Mouse (Mus musculus): ENCODE measurements at regions not wholly inside any gene's neighbourhood (a gene's known extent, or its start where the extent isn't known, plus 50 kb on each side); places are given as distances from the start of the nearest gene placed in this dataset.

DNA sequence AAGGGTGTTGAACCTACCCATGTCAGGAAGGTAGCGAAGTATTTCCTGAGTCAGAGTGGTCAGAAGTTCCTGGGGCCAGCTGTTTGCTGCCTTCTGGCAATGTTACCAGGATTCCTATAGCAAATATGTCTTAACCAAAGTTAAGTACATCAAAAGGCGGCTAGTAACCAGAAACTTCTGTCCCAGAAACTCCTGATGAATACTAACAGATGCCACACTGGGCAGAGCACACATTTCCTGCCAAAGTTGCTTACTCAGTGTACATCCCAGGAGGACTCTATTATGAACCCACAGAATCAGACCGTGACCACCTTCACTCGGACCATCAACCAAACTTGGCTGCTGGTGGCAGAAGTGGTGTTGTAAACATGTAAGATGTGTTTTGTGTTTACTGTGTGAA, 575.3 kb downstream of the Hdgfl1 start:
- no peak overlapping the region for H3K27ac ChIP-seq (ENCODE audit: insufficient read depth, low read depth, low read length)
- no peaks in the 10 kb centered on the region for H3K4me1 ChIP-seq (ENCODE audit: control insufficient read depth, insufficient read depth, low read length)

DNA sequence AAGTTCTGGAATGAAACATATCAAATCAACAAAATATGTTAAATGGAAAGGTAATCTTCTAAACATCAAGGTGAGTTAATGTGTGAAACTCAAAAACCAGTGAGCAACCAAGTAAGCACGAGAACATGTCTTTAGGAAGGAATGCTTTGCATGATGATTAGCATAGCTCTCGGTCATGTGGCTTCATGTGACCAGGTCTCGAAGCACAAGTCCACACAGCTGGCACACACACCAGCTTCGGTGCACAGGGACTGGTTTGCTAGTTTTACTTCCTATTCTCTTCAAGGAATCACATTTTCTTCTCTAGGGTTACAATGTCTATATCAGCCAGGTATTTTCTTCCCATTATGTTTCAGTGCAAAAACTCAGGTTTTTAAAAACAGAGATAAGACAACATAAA, 586.1 kb downstream of the Hdgfl1 start:
- Histone ChIP-seq H3K4me1 (ENCODE audit: control insufficient read depth, insufficient read depth, low read length) (no peaks in the 10 kb centered on the region), H3K4me3 (ENCODE audit: insufficient read depth, low read length) (no peak overlapping the region), H3K27ac (ENCODE audit: insufficient read depth, low read depth, low read length) (no peak overlapping the region)
- TF ChIP-seq CTCF (IDR thresholded peaks at IDR 0.05; ENCODE audit: low read depth, low read length) (no peak), POLR2A (IDR thresholded peaks at IDR 0.05; ENCODE audit: borderline replicate concordance, low read depth, low read length) (no peak)

More for the DNA sequence above, 575.3 kb downstream of the Hdgfl1 start:
- no peak overlapping the region for H3K4me3 ChIP-seq (ENCODE audit: insufficient read depth, low read length)
- TF ChIP-seq CTCF (IDR thresholded peaks at IDR 0.05; ENCODE audit: low read depth, low read length) (no peak), POLR2A (IDR thresholded peaks at IDR 0.05; ENCODE audit: borderline replicate concordance, low read depth, low read length) (no peak)

GRCm38 (mm10) chr13:26171891-26172482, 598.0 kb downstream of the Hdgfl1 start:
- Histone ChIP-seq H3K27ac (ENCODE audit: insufficient read depth, low read depth, low read length) (no peak overlapping the region), H3K4me3 (ENCODE audit: insufficient read depth, low read length) (no peak overlapping the region), H3K4me1 (ENCODE audit: control insufficient read depth, insufficient read depth, low read length) (no peaks in the 10 kb centered on the region)
- TF ChIP-seq POLR2A (IDR thresholded peaks at IDR 0.05; ENCODE audit: borderline replicate concordance, low read depth, low read length) (no peak), CTCF (IDR thresholded peaks at IDR 0.05; ENCODE audit: low read depth, low read length) (no peak)

GRCm38 (mm10) chr13:26169641-26170040, 600.3 kb downstream of the Hdgfl1 start:
- Histone ChIP-seq H3K4me1 (ENCODE audit: control insufficient read depth, insufficient read depth, low read length) (no peaks in the 10 kb centered on the region), H3K4me3 (ENCODE audit: insufficient read depth, low read length) (no peak overlapping the region), H3K27ac (ENCODE audit: insufficient read depth, low read depth, low read length) (no peak overlapping the region)
- TF ChIP-seq CTCF (IDR thresholded peaks at IDR 0.05; ENCODE audit: low read depth, low read length) (no peak), POLR2A (IDR thresholded peaks at IDR 0.05; ENCODE audit: borderline replicate concordance, low read depth, low read length) (no peak)

DNA sequence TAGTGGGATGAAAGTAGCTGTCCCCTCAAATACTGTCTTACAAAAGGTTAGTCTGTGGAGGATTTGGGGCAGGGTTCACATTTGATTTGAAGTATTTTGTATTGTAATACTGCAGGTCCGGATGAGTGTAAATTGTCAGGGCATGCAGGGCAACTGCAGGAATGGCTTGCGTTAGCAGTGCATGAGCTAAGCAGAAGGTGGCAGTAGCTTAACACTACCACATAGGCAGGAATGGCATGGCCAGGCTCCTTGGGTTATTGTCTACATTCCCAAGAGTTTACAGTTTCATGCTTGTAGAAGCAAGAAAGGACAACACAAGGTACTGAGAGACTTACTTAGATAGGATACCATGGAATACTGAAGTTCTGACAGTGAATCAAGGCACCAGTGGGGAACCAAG, 611.3 kb downstream of the Hdgfl1 start:
- no peak overlapping the region for H3K4me3 ChIP-seq (ENCODE audit: insufficient read depth, low read length)
- no peaks in the 10 kb centered on the region for H3K4me1 ChIP-seq (ENCODE audit: control insufficient read depth, insufficient read depth, low read length)
- TF ChIP-seq POLR2A (IDR thresholded peaks at IDR 0.05; ENCODE audit: borderline replicate concordance, low read depth, low read length) (no peak), CTCF (IDR thresholded peaks at IDR 0.05; ENCODE audit: low read depth, low read length) (no peak)
- H3K27ac ChIP-seq (ENCODE audit: insufficient read depth, low read depth, low read length) = no peak overlapping the region

DNA sequence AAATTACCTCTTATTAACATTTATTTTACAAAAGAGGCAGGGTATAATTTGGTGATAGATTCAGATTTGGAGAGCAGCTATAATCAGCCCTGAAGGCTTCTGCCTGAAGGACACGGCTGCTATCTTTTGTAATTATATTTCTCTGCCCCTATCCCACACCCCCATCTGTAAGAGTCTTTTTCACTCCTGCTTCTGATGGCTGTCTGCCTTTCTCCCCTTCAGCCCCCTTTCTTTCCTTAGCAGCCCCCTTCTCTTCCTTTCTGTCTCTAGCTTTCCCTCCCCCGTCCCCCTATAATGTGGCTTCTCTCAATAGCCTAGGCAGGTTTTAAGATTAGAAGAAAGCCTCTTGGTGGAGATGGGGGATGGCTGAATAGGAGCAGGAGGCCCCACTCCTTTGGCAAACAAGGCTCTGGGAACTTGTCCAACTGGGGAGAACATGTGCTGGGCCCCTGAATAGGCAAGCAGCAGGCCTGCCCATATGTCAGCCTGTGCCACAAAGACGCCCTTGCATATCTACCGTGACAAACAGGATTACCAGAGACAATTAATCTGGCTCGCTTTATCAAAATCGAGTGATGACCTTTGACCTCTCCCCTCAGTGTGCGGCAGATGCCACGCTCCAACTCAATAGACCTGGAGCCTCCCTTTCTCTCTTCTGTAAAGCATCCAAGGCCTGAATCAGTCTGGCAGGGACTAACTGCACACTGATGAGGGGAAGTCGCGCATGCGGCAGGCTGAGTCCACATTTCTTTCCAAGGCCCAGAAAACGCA, 615.1 kb downstream of the Hdgfl1 start:
- Histone ChIP-seq H3K4me3 (ENCODE audit: insufficient read depth, low read length) (no peak overlapping the region), H3K4me1 (ENCODE audit: control insufficient read depth, insufficient read depth, low read length) (no peaks in the 10 kb centered on the region), H3K27ac (ENCODE audit: insufficient read depth, low read depth, low read length) (no peak overlapping the region)
- no peak for TF ChIP-seq CTCF (IDR thresholded peaks at IDR 0.05; ENCODE audit: low read depth, low read length)
- no peak for TF ChIP-seq POLR2A (IDR thresholded peaks at IDR 0.05; ENCODE audit: borderline replicate concordance, low read depth, low read length)

DNA sequence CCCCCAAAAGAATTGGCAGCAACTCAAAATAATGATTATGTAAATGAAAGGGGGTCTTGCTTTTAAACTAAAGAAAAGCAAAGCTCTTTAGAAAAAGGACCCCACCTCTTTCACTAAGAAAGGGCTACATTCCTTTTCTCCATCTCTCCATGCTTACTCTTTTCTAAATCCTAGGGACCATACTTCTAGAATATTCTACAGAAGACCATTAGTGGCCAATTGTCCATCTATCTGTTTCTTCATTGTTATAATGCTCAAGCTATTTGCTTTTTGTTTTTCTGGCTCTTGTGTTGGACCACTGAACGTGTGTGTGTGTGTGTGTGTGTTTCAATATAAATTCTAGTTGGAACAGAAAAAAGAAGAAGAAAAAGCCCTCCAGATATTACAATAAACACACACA, 615.7 kb downstream of the Hdgfl1 start:
- Histone ChIP-seq H3K4me3 (ENCODE audit: insufficient read depth, low read length) (no peak overlapping the region), H3K4me1 (ENCODE audit: control insufficient read depth, insufficient read depth, low read length) (no peaks in the 10 kb centered on the region), H3K27ac (ENCODE audit: insufficient read depth, low read depth, low read length) (no peak overlapping the region)
- no peak for TF ChIP-seq POLR2A (IDR thresholded peaks at IDR 0.05; ENCODE audit: borderline replicate concordance, low read depth, low read length)
- TF ChIP-seq CTCF (IDR thresholded peaks at IDR 0.05; ENCODE audit: low read depth, low read length) = no peak

GRCm38 (mm10) chr13:26153093-26153492, 616.9 kb downstream of the Hdgfl1 start:
- H3K4me3 ChIP-seq (ENCODE audit: insufficient read depth, low read length) = no peak overlapping the region
- TF ChIP-seq POLR2A (IDR thresholded peaks at IDR 0.05; ENCODE audit: borderline replicate concordance, low read depth, low read length) (no peak), CTCF (IDR thresholded peaks at IDR 0.05; ENCODE audit: low read depth, low read length) (no peak)
- H3K27ac ChIP-seq (ENCODE audit: insufficient read depth, low read depth, low read length) = no peak overlapping the region
- H3K4me1 ChIP-seq (ENCODE audit: control insufficient read depth, insufficient read depth, low read length) = no peaks in the 10 kb centered on the region

DNA sequence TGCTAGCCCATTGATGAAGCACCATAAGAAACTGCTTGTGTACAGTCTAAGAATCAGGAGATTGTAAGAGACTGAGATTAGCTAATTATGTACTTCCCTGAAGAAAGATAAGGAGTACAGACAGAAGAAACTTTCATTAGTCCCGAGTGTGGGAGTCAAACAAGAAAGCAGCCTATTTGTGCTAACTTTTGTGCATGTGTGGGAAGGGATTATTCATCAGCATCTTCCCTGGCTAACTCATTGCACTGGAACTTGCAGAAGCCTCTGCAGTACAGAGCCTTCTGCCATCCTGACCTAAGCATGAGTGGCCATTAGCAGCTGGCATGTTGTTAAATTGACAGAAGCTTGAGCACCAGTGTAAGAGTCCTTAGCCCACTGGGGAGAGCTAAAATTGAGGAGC, 619.5 kb downstream of the Hdgfl1 start:
- no peak for TF ChIP-seq POLR2A (IDR thresholded peaks at IDR 0.05; ENCODE audit: borderline replicate concordance, low read depth, low read length)
- Histone ChIP-seq H3K4me3 (ENCODE audit: insufficient read depth, low read length) (no peak overlapping the region), H3K27ac (ENCODE audit: insufficient read depth, low read depth, low read length) (no peak overlapping the region), H3K4me1 (ENCODE audit: control insufficient read depth, insufficient read depth, low read length) (no peaks in the 10 kb centered on the region)

DNA sequence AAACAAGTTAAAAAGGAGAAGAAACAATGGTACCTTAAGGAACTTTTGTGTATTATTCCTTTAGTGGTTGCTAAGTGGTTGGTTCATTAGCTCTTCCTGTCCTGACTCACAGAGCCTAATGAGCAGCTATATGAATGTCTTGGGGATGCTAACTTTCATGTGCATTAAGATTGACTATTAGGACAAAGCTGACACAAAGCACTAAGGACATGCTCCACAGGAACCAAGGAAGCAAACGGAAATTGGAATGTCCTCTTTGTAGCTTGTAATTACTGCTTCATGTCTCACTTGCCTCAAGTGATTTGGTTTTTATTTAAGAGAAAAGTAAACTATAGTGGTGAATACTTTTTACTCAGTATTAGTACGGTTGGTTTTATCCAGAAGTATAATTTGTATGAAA, 627.2 kb downstream of the Hdgfl1 start:
- Histone ChIP-seq H3K27ac (ENCODE audit: insufficient read depth, low read depth, low read length) (no peak overlapping the region), H3K4me1 (ENCODE audit: control insufficient read depth, insufficient read depth, low read length) (no peaks in the 10 kb centered on the region), H3K4me3 (ENCODE audit: insufficient read depth, low read length) (no peak overlapping the region)
- no peak for TF ChIP-seq POLR2A (IDR thresholded peaks at IDR 0.05; ENCODE audit: borderline replicate concordance, low read depth, low read length)
- no peak for TF ChIP-seq CTCF (IDR thresholded peaks at IDR 0.05; ENCODE audit: low read depth, low read length)

All from bone marrow macrophage, adult 2 months (primary cell).